Mouse (Mus musculus) C2C12 (cell line): ENCODE results near the gene Bcl9l. TPM values are rescaled to one million over a fixed set of nuclear protein-coding genes. Genes with fewer than 3 reads are reported as not detected.

Experiments used
- H3K27me3 ChIP-seq: one replicate; pipeline ENCODE4 v1.6.1; 2011; ENCODE audit not compliant: control insufficient read depth, insufficient read depth, insufficient read length
- H3K36me3 ChIP-seq: one replicate; pipeline ENCODE4 v1.6.1; 2011; ENCODE audit not compliant: control insufficient read depth, insufficient read depth
- H3K4me3 ChIP-seq: one replicate; pipeline ENCODE4 v1.5.1; 2011; ENCODE audit warnings: mild to moderate bottlenecking, control low read depth; ENCODE audit not compliant: poor library complexity, insufficient read depth, severe bottlenecking
- H3K79me2 ChIP-seq: one replicate; pipeline ENCODE4 v1.6.1; 2011; ENCODE audit not compliant: control insufficient read depth, insufficient read depth
- H3K79me3 ChIP-seq: one replicate; pipeline ENCODE4 v1.6.1; 2011; ENCODE audit warnings: low read depth, control low read depth
- H3ac ChIP-seq: one replicate; pipeline ENCODE3; 2011; ENCODE audit warnings: low read depth; ENCODE audit not compliant: control insufficient read depth, insufficient read length
- CEBPB ChIP-seq: IDR thresholded peaks from one replicate; pipeline ENCODE4 v1.6.1; 2011; ENCODE audit warnings: low read depth, mild to moderate bottlenecking, control low read depth, moderate library complexity
- CTCF ChIP-seq: IDR thresholded peaks from one replicate; pipeline ENCODE4 v1.5.1; 2011; ENCODE audit not compliant: control insufficient read depth, insufficient read depth, insufficient read length
- FOSL1 ChIP-seq: IDR thresholded peaks from one replicate; pipeline ENCODE4 v1.8.0; 2011; ENCODE audit warnings: mild to moderate bottlenecking, low read length; ENCODE audit not compliant: poor library complexity, insufficient read depth, severe bottlenecking
- MAX ChIP-seq: IDR thresholded peaks from one replicate; pipeline ENCODE4 v1.6.1; 2011; ENCODE audit warnings: mild to moderate bottlenecking, control low read depth
- MYOD1 ChIP-seq: IDR thresholded peaks from one replicate; pipeline ENCODE4 v1.6.1; 2011; ENCODE audit warnings: low read depth; ENCODE audit not compliant: control insufficient read depth, insufficient read length
- MYOG ChIP-seq: IDR thresholded peaks from one replicate; pipeline ENCODE4 v1.6.1; 2011; ENCODE audit not compliant: control insufficient read depth, insufficient read length; ENCODE audit errors: extremely low read depth
- USF1 ChIP-seq: IDR thresholded peaks from one replicate; pipeline ENCODE4 v1.6.1; 2011; ENCODE audit warnings: low read depth, mild to moderate bottlenecking, control low read depth, moderate library complexity
- polyA plus RNA-seq: library from polyadenylated mRNA; unstranded; fragments of >200 nt; fragmentation: generic; extraction: Trizol; gene quantifications from one replicate; pipeline ENCODE4 v1.2.1, GENCODE M21; 2012; ENCODE audit warnings: missing spikeins

The Bcl9l gene
- polyA plus RNA-seq, 1 experiment: 31.4 TPM

- Histone ChIP-seq H3ac (no peak within 1 kb of the TSS), H3K4me3 (no peak within 1 kb of the TSS)
Measured at GRCm38 (mm10) chr9:44454891-44455220, 27.8 kb upstream of the Bcl9l start, which contains the start of gene Upk2. Upk2 (minus strand) TSS chr9:44454976.

GRCm38 (mm10) chr9:44457035-44457742 lies 25.4 kb upstream of the Bcl9l start:
- Histone ChIP-seq H3K79me2 (no peaks in the 10 kb centered on the region), H3K27me3 (peaks cover 31% of the 10 kb centered on the region), H3K4me3 (no peak overlapping the region), H3K79me3 (no peaks in the 10 kb centered on the region), H3ac (no peak overlapping the region), H3K36me3 (no peaks in the 10 kb centered on the region)
- TF ChIP-seq FOSL1 (no peak), CTCF (no peak), MYOG (no peak), CEBPB (no peak), MYOD1 (no peak), USF1 (no peak), MAX (no peak)

More at GRCm38 (mm10) chr9:44454891-44455220, 27.8 kb upstream of the Bcl9l start, which contains the start of gene Upk2:
- H3K79me3 ChIP-seq: no peaks in the 10 kb centered on the region
- no peaks in the 10 kb centered on the region for H3K36me3 ChIP-seq
- H3K79me2 ChIP-seq: no peaks in the 10 kb centered on the region
- TF ChIP-seq CEBPB (no peak), MAX (no peak), MYOD1 (no peak), CTCF (no peak), USF1 (no peak), MYOG (no peak), FOSL1 (no peak)
- peaks cover 22% of the 10 kb centered on the region for H3K27me3 ChIP-seq

- no peaks in the 10 kb centered on the region for H3K79me3 ChIP-seq
- no peak overlapping the region for H3ac ChIP-seq
- H3K4me3 ChIP-seq: no peak overlapping the region
- no peaks in the 10 kb centered on the region for H3K36me3 ChIP-seq
- H3K79me2 ChIP-seq: no peaks in the 10 kb centered on the region
- peaks cover 42% of the 10 kb centered on the region for H3K27me3 ChIP-seq
- TF ChIP-seq USF1: peak; percentile 64
- no peak for TF ChIP-seq CTCF
Measured at GRCm38 (mm10) chr9:44461950-44462349, 20.7 kb upstream of the Bcl9l start.

- Histone ChIP-seq H3K27me3 (peaks cover 39% of the 10 kb centered on the region), H3K79me3 (no peaks in the 10 kb centered on the region), H3K4me3 (no peak overlapping the region), H3K36me3 (no peaks in the 10 kb centered on the region), H3K79me2 (no peaks in the 10 kb centered on the region), H3ac (no peak overlapping the region)
- TF ChIP-seq CTCF (no peak), FOSL1 (no peak)
Measured at GRCm38 (mm10) chr9:44468224-44468623, 14.4 kb upstream of the Bcl9l start.

GRCm38 (mm10) chr9:44468800-44469199 lies 13.8 kb upstream of the Bcl9l start:
- no peaks in the 10 kb centered on the region for H3K79me2 ChIP-seq
- H3K27me3 ChIP-seq: peaks cover 39% of the 10 kb centered on the region
- TF ChIP-seq MYOD1: no peak
- no peak for TF ChIP-seq USF1
- no peak for TF ChIP-seq MAX
- TF ChIP-seq FOSL1: no peak
- TF ChIP-seq MYOG: no peak
- TF ChIP-seq CEBPB: no peak
- no peak for TF ChIP-seq CTCF
- no peaks in the 10 kb centered on the region for H3K79me3 ChIP-seq
- no peak overlapping the region for H3ac ChIP-seq
- H3K36me3 ChIP-seq: no peaks in the 10 kb centered on the region
- no peak overlapping the region for H3K4me3 ChIP-seq

GRCm38 (mm10) chr9:44473184-44473583 lies 9.4 kb upstream of the Bcl9l start:
- no peaks in the 10 kb centered on the region for H3K79me3 ChIP-seq
- no peaks in the 10 kb centered on the region for H3K36me3 ChIP-seq
- H3K27me3 ChIP-seq: peaks cover 14% of the 10 kb centered on the region
- H3K79me2 ChIP-seq: no peaks in the 10 kb centered on the region
- no peak overlapping the region for H3ac ChIP-seq
- no peak for TF ChIP-seq FOSL1
- no peak for TF ChIP-seq MYOG
- TF ChIP-seq MYOD1: no peak
- TF ChIP-seq CTCF: no peak
- TF ChIP-seq CEBPB: no peak
- no peak for TF ChIP-seq MAX
- TF ChIP-seq USF1: no peak
- H3K4me3 ChIP-seq: no peak overlapping the region
